Mouse (Mus musculus): ENCODE measurements around the gene Apol7a. TPM values are rescaled to one million over a fixed set of nuclear protein-coding genes. Genes with fewer than 3 reads are reported as not detected.
"Not testable (repeated sequence)": the region's sequence is repeated elsewhere in the genome, so short reads cannot be mapped to it uniquely, and the experiment has no call there.

Gene Apol7a
- 1 to 10 TPM; 3.8 to 5.1 TPM for total RNA-seq (2021)
- long read RNA-seq, experiment 1, transcript Apol7a-203 (5 exons, 2,263 nt) = major isoform, 7 of 13 reads
- long read RNA-seq, experiment 1, partial matches to known transcripts = 0 of 13 reads
- long read RNA-seq, experiment 1, other reads (novel, unspliced or antisense) = 3 of 13 reads
- long read RNA-seq, experiment 2, partial matches to known transcripts = 0 of 1 reads
- long read RNA-seq, experiment 2, other reads (novel, unspliced or antisense) = 1 of 1 reads

GRCm38 (mm10) chr15:77399027-77399426 lies at the start of gene Apol7a:
Gene Apol7a (minus strand): TSS chr15:77399110.
- DNase-seq = peak; percentile 53

- not testable (repeated sequence) for DNase-seq
Observed at GRCm38 (mm10) chr15:77447392-77447791, 48.5 kb upstream of the Apol7a start, which contains the start of gene Apol7b. Gene Apol7b (minus strand): TSS chr15:77447492.

GRCm38 (mm10) chr15:77445668-77446067 lies 46.8 kb upstream of the Apol7a start:
- DNase-seq = not testable (repeated sequence)

GRCm38 (mm10) chr15:77444746-77445145 lies 45.8 kb upstream of the Apol7a start:
- not testable (repeated sequence) for DNase-seq

GRCm38 (mm10) chr15:77428690-77429448 lies 30.0 kb upstream of the Apol7a start:
- DNase-seq = not testable (repeated sequence)

DNA sequence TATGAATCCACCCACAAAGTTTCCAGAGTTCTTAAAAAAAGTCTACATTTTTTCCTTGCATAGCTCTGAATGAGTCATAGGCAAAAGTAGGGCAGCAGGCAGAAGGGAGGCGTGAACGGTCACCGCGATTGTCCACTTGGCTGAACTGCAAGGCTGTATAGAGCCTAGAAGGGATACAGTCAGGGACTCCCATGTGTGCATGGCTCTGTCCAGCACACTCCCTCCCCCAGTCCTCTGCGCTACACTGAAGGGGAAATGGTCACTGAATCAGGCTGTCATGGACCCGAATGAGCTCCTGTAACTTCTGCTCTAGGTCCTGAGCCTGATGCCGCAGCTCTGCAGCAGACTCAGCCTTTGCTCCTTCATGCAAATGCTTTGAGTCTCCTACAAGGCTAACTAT lies 24.0 kb upstream of the Apol7a start:
- not testable (repeated sequence) for DNase-seq

GRCm38 (mm10) chr15:77419657-77420056 lies 20.7 kb upstream of the Apol7a start:
- DNase-seq = not testable (repeated sequence)

GRCm38 (mm10) chr15:77416655-77417333 lies 17.9 kb upstream of the Apol7a start:
- not testable (repeated sequence) for DNase-seq

DNA sequence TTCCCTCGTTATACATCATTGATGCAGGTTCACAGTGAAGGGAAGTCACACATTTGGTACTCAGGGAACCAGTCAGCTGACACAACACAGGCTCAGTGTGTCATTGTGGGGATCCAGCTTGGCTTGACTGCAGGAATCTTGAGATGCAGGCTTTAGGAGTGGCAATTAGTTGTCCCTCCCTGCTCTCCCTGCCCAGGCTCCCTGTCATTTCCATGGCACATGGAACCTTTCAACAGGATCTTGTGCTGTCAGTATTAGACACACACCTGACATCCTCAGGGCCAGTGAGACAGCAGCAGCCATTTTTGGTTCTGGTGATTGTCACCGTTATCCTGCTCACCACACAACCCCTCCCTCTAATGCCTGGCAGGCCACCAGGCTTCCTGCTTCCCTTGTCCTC lies 16.7 kb upstream of the Apol7a start:
- DNase-seq = not testable (repeated sequence)

- not testable (repeated sequence) for DNase-seq
Observed at GRCm38 (mm10) chr15:77412695-77413094, 13.8 kb upstream of the Apol7a start.

DNA sequence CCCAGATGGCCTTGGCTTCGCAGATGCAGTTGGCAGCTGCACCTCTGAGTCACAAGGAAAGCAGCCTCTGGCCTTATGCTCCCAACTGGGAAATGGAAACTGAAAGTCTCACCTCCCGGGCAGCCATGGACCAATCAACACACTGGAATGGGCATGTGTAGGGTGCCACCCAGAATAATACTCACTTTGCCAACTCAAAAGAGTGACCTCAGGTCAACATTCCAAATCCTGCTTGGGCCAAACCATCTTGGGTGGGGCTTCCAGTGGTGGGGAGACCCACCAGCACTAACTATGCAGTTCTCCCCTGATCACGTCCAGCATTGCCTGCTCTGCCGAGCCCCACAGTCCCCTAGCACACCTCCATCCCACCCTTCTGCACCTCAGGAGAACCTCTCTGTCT lies 12.1 kb upstream of the Apol7a start, which contains the start of gene Apol9a:
Gene Apol9a, minus strand, starts transcription at position 101 of the 400 bp plus-strand sequence.
- not testable (repeated sequence) for DNase-seq

DNA sequence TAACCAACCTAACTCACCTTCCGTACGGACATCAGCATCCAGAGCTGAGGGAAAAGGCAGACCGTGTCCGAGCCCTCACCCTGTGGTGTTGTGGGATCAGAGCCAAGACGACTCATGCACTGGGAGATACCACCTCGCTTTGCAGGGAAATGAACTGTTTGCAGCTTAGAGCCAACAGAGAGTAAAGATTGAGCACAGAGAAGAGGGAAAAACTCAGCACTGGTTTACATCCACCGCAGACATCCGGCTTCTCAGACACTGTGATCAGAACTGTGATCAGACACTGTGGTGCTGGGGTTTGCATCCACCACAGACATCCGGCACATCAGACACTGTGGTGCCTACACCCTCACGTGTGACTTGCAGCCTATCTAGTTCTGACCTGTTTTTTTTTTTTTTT lies 7.5 kb upstream of the Apol7a start:
- DNase-seq = peak; percentile 35

GRCm38 (mm10) chr15:77397450-77398132 lies 1.3 kb downstream of the Apol7a start:
- DNase-seq = peak; percentile 41

DNA sequence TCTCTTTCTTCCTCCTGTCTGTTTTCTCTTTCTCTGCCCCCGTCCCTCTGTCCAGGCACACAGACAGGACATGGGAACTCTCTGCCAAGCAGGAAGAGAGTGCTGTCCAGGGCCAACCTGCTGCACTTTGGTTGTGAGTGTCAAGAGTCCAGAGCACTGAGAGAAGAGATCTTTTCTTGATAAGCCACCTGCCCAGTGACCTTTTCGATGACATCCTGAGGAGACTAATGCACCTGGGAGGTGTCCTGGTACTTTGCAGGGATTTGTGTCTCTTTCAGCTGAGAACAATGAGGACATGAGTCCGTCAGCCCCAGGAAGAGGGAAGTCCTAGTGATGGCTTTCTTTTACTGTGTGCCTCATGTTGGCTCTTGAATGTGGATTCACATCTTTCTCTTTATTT lies 5.1 kb downstream of the Apol7a start:
- DNase-seq = not testable (repeated sequence)

- no peak for DNase-seq
Observed at GRCm38 (mm10) chr15:77387462-77387861, 11.4 kb downstream of the Apol7a start.

- peak; percentile 62 for DNase-seq
Observed at GRCm38 (mm10) chr15:77384340-77385030, 14.4 kb downstream of the Apol7a start.

DNA sequence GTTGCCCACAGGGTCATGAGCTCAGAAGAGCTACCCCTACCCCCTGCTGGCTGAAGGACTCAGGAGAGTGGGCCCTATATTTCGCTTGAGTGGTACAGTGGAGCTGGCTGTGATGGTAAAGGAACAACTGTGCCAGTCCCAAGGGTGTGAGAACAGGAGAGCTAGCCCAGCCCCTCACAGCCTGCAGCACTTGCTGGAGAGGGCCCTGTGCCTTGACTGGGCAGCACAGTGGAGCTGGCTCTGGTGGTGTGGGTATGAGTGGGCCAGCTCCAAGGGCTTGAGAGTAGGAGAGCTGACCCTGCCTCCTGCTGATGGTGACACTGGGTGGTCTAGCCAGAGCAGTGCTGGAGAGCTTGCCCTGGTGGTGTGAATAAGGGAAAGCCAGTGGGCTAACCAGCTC lies 16.0 kb downstream of the Apol7a start:
- DNase-seq = no peak

- DNase-seq = no peak
Observed at GRCm38 (mm10) chr15:77382271-77382850, 16.5 kb downstream of the Apol7a start.

DNA sequence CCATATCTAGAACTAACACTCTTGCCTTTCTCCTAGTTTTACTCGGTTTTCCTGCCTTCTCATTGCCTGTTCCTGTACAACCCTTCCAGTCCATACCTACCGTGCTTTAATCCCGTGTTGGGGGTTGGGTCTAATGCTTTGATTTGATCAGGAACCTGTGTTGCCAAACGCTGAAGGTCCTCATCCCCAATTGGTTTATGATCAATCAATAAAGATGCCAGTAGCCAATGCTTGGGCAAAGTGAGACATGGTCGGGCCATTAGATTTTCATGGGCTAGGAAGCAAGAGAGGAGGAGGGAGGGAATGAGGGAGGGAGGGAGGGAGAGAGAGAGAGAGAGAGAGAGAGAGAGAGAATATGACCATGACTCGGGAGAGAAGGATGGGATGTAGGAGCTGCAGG lies 17.4 kb downstream of the Apol7a start:
- no peak for DNase-seq

DNA sequence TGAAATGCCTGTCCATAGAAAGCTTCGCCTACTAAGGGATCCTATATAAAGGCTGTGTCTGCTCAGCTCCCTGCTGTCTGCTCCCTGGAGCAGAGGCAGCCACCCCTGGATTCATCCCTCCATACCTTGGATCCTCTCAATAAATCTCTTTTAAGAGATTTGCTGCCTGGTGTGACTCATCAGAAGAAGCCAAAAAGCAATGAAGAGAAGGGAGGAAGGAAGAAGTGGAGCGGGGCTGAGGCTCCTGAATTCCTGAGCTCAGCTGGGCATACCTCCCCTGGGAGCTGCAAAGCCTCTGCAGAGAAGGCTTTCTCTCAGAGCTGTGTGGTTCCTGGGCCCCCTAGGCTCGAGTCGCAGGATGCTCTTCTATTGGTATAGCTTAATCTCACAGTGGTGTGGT lies 19.0 kb downstream of the Apol7a start:
- DNase-seq = no peak

DNA sequence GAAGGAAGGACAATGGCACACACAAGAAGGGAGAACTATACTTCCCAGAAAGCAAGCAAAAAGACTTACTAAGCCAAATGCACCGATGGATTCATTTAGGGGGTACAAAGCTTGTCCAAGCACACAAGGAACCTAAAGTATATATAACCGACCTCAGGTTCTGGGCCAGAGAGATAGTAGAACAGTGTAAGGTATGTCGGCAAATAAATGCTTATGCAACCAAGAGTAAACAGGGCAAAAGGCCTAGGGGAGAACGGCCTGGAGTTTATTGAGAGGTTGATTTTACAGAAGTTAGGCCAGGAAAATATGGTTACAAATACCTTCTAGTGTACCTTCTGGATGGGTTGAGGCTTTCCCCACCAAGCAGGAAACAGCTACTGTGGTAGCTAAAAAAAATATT lies 21.5 kb downstream of the Apol7a start:
- DNase-seq = no peak

All from adrenal gland, postnatal 10 days (tissue).